Mouse (Mus musculus) cerebellum, adult 2 months (tissue): ENCODE measurements at regions not wholly inside any gene's neighbourhood (a gene's known extent, or its start where the extent isn't known, plus 50 kb on each side); places are given as distances from the start of the nearest gene placed in this dataset.

ENCODE experiments used
- CTCF ChIP-seq: fragments of 200-500 bp; IDR thresholded peaks from 2 replicates; pipeline ENCODE4 v1.5.1; 2011; ENCODE audit warnings: low read depth, mild to moderate bottlenecking, control low read depth, low read length, moderate library complexity, borderline replicate concordance; ENCODE audit not compliant: insufficient read depth
- POLR2A ChIP-seq: fragments of 200-500 bp; IDR thresholded peaks from 2 replicates; pipeline ENCODE4 v1.6.1; 2011; ENCODE audit warnings: low read length, control low read depth, borderline replicate concordance; ENCODE audit not compliant: insufficient read depth

DNA sequence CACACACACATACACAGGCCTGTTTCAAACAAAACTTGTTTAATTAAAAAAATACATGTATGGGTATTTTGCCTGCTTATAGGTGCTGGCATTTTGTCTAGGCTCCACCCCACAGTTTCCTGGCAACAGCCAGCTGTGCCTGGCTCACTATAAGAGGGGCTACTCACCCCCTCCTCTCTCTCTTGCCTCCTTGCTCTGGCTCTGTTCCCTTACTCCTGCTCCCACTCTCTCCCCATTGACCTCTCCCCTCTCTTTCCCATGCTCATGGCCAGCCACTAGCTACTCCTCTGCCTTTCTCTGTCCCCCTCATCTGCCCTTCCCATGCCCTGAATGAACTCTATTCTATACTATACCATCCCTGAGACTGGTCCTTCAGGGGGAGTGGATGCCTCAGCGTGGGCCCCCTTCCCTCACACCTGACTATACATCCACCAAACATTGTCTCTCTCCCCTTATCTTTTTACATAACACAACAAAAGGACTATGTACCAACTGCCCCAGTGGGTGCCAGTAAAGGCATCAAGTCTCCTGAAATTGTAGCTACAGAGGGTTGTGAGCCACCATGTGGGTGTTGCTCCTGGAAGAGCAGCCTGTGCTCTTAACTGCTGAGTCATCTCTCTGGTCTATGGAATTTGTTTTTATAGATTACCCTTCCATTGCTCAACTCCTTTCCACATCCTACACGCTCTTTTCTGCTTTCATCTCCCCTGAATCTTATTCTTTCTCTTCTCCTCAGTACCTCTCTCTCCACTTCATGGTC is 133.1 kb upstream of the Fat4 start:
- TF ChIP-seq CTCF (no peak), POLR2A (no peak)
